Mouse (Mus musculus): Measurements from ENCODE around the gene Tagap1. TPM values are rescaled to one million over a fixed set of nuclear protein-coding genes. Genes with fewer than 3 reads are reported as not detected.
"Not testable (repeated sequence)": the region's sequence is repeated elsewhere in the genome, so short reads cannot be mapped to it uniquely, and the experiment has no call there.

The Tagap1 gene
- total and polyA plus RNA-seq, 3 experiments: 8.1 to 10.2 (median 8.6) TPM

DNA sequence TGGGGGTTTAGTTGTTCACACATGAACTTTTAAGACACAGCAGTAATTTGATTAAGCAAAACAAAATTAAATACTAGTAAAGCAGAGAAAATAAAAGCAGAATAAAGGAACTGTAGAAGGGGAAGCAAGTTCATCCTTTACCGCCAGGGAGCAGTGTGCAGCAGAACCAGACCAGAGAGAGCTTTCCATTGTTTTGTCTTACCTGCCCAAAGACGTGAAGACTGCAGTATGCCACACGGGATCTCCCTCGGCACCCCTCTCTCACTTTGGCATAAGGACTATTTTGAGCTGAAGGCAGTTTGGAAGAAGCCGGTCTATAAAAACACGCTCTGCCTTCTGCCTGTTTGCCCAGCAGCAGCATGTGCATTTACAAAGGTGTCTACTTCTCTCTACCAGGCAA lies 4.4 kb upstream of the Tagap1 start:
- H3K27ac ChIP-seq; H3K9ac ChIP-seq (ENCODE audit: low read depth, low read length); intact Hi-C loops (cut with DNase I); DNase-seq; H3K36me3 ChIP-seq (ENCODE audit: control insufficient read depth, insufficient read depth, low read length); H3K79me2 ChIP-seq (replicated peaks; ENCODE audit: control insufficient read depth, insufficient read depth, low read length); H3K27me3 ChIP-seq (ENCODE audit: control insufficient read depth, insufficient read depth, low read length); H3K4me1 ChIP-seq (ENCODE audit: control insufficient read depth, insufficient read depth, low read length); H3K4me3 ChIP-seq: not testable (repeated sequence)
- WGBS: 8% methylated on average over 6 of the region's 6 CpGs
- peak; percentile 54 for TF ChIP-seq CTCF (IDR thresholded peaks at IDR 0.05)

DNA sequence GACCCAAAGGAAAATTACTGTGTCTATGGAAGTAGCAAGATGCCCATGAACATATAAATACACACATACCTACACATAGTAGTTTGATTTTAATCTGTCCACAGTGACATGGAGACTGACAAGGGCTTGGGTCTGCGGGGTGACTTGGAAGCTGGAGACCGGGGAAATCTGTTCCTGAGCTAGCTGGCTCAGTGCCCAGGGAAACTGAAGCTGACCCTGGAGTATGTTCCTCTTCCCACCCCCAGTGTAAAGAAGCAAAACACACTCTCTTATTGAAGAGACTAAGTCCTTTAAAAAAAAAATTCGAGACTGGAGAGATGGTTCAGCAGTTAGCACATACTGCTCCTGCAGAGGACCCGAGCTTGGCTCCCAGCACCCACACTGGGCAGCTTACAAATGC lies 2.0 kb upstream of the Tagap1 start:
- WGBS: 25% methylated on average over 4 of the region's 4 CpGs
- H3K9ac ChIP-seq (ENCODE audit: low read depth, low read length); H3K27ac ChIP-seq; H3K36me3 ChIP-seq (ENCODE audit: control insufficient read depth, insufficient read depth, low read length); DNase-seq; H3K27me3 ChIP-seq (ENCODE audit: control insufficient read depth, insufficient read depth, low read length); H3K4me3 ChIP-seq; H3K4me1 ChIP-seq (ENCODE audit: control insufficient read depth, insufficient read depth, low read length); intact Hi-C loops (cut with DNase I); H3K79me2 ChIP-seq (replicated peaks; ENCODE audit: control insufficient read depth, insufficient read depth, low read length): not testable (repeated sequence)

DNA sequence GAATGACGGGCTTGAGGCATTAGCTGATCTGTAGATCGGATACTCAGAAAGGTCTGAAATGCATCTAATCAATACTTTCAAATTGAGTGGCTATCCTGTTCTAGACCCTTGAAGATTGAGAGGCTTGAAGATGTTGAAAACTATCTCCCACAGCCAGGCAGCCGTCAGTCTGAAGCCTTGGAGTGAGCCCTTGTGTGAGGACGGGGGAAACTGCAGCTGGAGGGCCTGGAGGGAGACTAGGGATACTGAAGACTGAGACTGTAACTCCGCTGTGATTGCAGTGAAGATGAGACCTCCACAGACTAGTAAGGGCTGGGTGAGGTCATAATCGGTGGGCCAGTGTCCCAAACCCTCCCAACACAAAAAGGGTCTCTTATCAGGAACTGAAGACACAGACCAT lies 1.4 kb upstream of the Tagap1 start:
- H3K79me2 ChIP-seq (replicated peaks; ENCODE audit: control insufficient read depth, insufficient read depth, low read length); intact Hi-C loops (cut with DNase I): not testable (repeated sequence)
- 81% methylated on average over 4 of the region's 6 CpGs for WGBS

DNA sequence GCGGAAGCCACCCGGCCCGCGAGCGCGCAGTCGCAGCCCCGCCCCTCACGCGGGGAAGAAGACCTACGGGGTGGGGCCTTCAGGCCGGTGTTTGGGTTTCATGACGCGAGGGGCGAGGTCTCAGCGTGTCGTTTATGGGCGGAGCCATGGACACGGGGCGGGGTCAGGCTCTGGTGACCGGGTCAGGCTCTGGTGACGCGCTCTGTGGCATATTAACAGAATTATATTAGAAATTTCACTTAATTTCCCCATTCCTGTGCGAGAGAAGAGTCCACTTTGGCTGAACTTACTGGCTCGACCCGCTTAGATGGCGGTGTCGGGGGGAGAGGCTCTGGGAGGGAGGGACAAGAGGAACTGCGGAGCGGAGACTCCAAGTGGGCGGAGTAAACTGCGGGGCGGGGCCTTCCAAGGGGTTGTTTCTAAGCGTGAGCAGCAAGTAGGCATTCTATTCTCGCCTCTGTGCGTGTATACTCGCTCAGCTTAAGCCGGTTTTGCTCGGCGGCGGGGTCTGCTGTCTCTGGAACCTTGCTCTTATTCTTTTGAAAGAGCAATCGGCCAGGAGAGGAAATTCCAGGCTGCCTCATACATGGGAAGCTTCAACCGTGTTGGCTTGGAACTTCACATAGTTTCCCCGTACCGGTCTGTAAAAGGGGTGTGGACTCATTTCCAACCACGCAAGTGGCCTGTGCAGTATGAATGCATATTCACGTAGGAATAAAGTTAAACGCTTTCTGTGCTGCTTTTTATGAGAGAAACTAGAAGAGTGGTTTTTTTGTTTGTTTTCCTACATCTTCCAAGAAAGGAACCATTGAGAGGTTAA lies 435 bp upstream of the Tagap1 start:
- Histone ChIP-seq H3K9ac (ENCODE audit: low read depth, low read length) (peak overlapping the region; percentile 45; the same call in 1 of the 2 replicates), H3K27ac (peak overlapping the region; percentile 70)
- H3K27me3 ChIP-seq (ENCODE audit: control insufficient read depth, insufficient read depth, low read length); H3K79me2 ChIP-seq (replicated peaks; ENCODE audit: control insufficient read depth, insufficient read depth, low read length); intact Hi-C loops (cut with DNase I); H3K4me3 ChIP-seq; H3K36me3 ChIP-seq (ENCODE audit: control insufficient read depth, insufficient read depth, low read length); H3K4me1 ChIP-seq (ENCODE audit: control insufficient read depth, insufficient read depth, low read length): not testable (repeated sequence)
- TF ChIP-seq POLR2A (IDR thresholded peaks at IDR 0.05; ENCODE audit: insufficient read depth, low read depth, low read length): peak; percentile 29; the same call in 1 of the 2 replicates
- DNase-seq: peak; percentile 64 to 70
- WGBS: under 1% methylated on average over 17 of the region's 48 CpGs

More for the DNA sequence above, 1.4 kb upstream of the Tagap1 start:
- not testable (repeated sequence) for H3K27me3 ChIP-seq (ENCODE audit: control insufficient read depth, insufficient read depth, low read length); H3K36me3 ChIP-seq (ENCODE audit: control insufficient read depth, insufficient read depth, low read length); H3K4me3 ChIP-seq; H3K9ac ChIP-seq (ENCODE audit: low read depth, low read length); H3K4me1 ChIP-seq (ENCODE audit: control insufficient read depth, insufficient read depth, low read length); H3K27ac ChIP-seq; DNase-seq

DNA sequence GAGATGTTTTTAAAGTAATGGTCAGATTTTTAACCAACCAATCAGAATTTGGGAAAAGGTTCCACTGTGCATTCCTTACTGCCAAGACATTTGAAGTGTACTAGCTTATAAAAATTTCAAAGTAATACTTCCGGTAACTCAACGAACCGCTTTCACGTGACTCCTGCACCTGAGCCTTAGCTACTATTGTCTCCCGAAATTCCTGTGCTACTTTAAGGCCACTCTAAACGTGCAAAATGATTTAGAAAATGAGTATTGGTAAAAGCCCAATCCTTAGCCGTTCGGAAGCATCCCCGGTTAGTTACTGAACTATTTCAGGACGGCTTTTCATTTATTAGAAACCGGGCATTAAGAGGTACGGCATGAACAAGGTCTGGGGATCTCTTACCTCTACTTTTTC lies 607 bp downstream of the Tagap1 start:
- intact Hi-C loops (cut with DNase I); DNase-seq; H3K27me3 ChIP-seq (ENCODE audit: control insufficient read depth, insufficient read depth, low read length); H3K36me3 ChIP-seq (ENCODE audit: control insufficient read depth, insufficient read depth, low read length); H3K79me2 ChIP-seq (replicated peaks; ENCODE audit: control insufficient read depth, insufficient read depth, low read length); H3K4me1 ChIP-seq (ENCODE audit: control insufficient read depth, insufficient read depth, low read length); H3K27ac ChIP-seq; H3K9ac ChIP-seq (ENCODE audit: low read depth, low read length): not testable (repeated sequence)
- peak overlapping the region; percentile 46 for H3K4me3 ChIP-seq
- under 1% methylated on average over 12 of the region's 12 CpGs for WGBS

DNA sequence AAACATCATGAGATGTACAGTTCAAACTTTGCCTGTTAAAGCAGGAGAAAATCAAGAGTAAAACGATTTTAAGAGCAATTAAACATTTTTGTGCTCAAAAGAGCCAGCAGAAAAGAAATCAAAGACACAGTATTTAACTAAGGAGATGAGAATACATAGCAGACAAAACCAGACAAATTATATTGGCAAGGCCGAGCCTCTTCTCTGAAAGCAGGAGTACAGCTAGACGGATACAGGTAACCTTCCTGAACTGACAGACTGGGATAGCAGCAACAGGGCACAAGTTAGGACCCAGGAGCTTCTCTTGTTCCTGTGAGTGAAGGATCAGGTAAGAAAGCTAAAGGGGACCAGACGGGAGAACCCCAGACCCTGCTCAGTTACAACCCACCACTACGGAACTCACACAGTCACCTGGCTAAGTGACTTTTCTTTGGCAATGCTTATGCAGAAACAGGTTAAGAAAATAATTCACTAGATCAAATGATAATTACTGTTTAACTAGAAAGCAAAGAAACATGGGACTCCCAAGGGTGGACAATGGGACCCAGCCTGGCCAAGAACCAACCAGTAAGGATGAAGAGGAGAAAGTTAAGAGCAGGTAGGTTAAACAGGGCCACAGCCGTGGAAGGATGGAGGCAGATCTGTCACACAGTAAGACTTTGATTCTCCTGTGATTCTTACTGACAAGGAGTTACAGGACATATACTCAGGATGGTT lies 1.3 kb downstream of the Tagap1 start:
- not testable (repeated sequence) for H3K27ac ChIP-seq; H3K36me3 ChIP-seq (ENCODE audit: control insufficient read depth, insufficient read depth, low read length); H3K79me2 ChIP-seq (replicated peaks; ENCODE audit: control insufficient read depth, insufficient read depth, low read length); H3K4me1 ChIP-seq (ENCODE audit: control insufficient read depth, insufficient read depth, low read length); H3K27me3 ChIP-seq (ENCODE audit: control insufficient read depth, insufficient read depth, low read length); H3K4me3 ChIP-seq; DNase-seq; H3K9ac ChIP-seq (ENCODE audit: low read depth, low read length)
- intact Hi-C loops (cut with DNase I): loop anchor here (10.0 kb wide), 1 partner anchor 975 kb away; no protein-coding TSS in a partner anchor
- 67% methylated on average over 5 of the region's 6 CpGs for WGBS

DNA sequence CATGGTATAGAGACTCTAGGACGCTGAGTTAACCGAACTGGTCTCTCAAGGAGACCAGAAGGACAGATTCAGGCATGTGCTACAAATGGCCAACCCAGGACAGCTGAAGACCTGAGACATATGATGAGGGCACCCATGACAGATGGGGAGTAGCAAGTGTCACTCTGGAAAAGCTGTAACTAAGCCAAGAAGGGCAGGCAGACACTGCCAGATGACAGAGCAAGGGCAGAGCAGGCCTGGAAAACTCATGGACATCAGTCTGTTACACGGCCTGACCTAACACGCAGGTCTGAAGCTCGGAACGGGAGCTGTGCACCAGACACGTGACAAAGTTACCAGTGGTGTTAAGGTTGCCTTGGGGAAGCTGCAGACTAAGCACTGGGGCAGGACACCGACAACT lies 2.1 kb downstream of the Tagap1 start:
- not testable (repeated sequence) for H3K9ac ChIP-seq (ENCODE audit: low read depth, low read length); H3K27me3 ChIP-seq (ENCODE audit: control insufficient read depth, insufficient read depth, low read length)
- WGBS: 61% methylated on average over 7 of the region's 8 CpGs

DNA sequence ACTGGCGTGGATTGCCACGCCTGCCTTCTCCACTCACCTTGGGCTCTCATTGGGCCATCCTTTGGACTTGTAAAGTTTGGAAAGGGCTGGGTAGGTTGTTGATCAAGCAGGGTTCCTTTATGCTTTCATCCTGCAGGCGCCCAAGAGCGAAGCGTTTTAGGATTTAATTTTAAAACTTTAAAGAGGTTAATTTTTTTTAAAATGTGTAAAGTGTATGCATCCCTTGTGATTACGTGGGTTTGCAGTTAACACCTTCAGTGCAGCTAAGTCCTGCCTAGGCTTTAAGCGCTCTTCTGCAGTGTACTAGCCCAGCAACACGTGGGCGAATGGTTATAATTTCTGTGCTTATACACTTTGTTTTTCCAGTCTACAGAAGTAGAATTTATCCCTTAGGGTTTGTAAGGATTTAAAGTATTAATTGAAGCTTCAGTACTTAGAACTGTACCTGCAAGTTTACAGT lies 12.2 kb downstream of the Tagap1 start:
- Histone ChIP-seq H3K27ac (peak overlapping the region; percentile 91), H3K4me3 (peak overlapping the region; percentile 76), H3K9ac (ENCODE audit: low read depth, low read length) (peak overlapping the region; percentile 84; the same call in 1 of the 2 replicates)
- H3K27me3 ChIP-seq (ENCODE audit: control insufficient read depth, insufficient read depth, low read length); H3K4me1 ChIP-seq (ENCODE audit: control insufficient read depth, insufficient read depth, low read length); intact Hi-C loops (cut with DNase I); DNase-seq; H3K79me2 ChIP-seq (replicated peaks; ENCODE audit: control insufficient read depth, insufficient read depth, low read length); H3K36me3 ChIP-seq (ENCODE audit: control insufficient read depth, insufficient read depth, low read length): not testable (repeated sequence)
- 8% methylated on average over 9 of the region's 9 CpGs for WGBS

More for the DNA sequence above, 2.1 kb downstream of the Tagap1 start:
- not testable (repeated sequence) for DNase-seq; H3K36me3 ChIP-seq (ENCODE audit: control insufficient read depth, insufficient read depth, low read length); H3K79me2 ChIP-seq (replicated peaks; ENCODE audit: control insufficient read depth, insufficient read depth, low read length); H3K27ac ChIP-seq; H3K4me1 ChIP-seq (ENCODE audit: control insufficient read depth, insufficient read depth, low read length); H3K4me3 ChIP-seq
- intact Hi-C loops (cut with DNase I): loop anchor here (10.0 kb wide), 1 partner anchor 976 kb away; no protein-coding TSS in a partner anchor

Measured in heart, adult 2 months (tissue).